Mouse (Mus musculus) liver, postnatal 0 days (tissue): Measurements from ENCODE around the gene Stt3a.

Experiments
- CTCF ChIP-seq: sonication (generic); IDR thresholded peaks from 2 replicates; pipeline ENCODE4 v1.5.1; 2016; ENCODE audit warnings: antibody characterized with exemption, low read depth
- EP300 ChIP-seq: IDR thresholded peaks from 2 replicates; pipeline ENCODE4 v1.6.1; 2016; ENCODE audit warnings: antibody characterized with exemption, low read depth, mild to moderate bottlenecking

DNA sequence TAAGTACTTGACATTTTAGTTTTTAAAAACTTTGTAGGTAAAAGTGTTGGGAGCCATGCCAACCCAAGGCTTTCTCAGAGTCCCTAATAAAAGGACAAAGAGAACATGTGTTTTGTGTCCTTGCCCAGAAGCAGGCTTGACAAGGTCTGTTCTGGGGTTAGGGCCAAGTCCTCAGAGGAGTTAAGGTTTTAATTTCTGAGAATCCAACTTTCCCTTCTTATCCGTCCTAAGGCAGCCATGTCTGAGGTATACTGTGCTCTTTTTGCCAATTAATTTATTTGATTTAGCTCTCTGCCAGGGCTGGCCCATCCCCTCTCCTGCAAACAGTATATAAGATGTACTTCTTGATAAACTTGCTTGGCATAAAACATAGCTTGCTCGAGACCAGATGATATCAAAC, 86.1 kb downstream of the Stt3a start:
- TF ChIP-seq CTCF, result no peak
- no peak for TF ChIP-seq EP300
